Mouse (Mus musculus): ENCODE data around the gene Tbk1. TPM values are rescaled to one million over a fixed set of nuclear protein-coding genes. Genes with fewer than 3 reads are reported as not detected.

Tbk1 gene
- total RNA-seq, 2 experiments from 2014 or later, result 57.1 to 105 TPM

GRCm38 (mm10) chr10:121505929-121506328 lies 80.7 kb downstream of the Tbk1 start:
- ATAC-seq (replicated peaks; ENCODE audit: low FRiP score, poor library complexity, severe bottlenecking), result no peak

- ATAC-seq (replicated peaks; ENCODE audit: low FRiP score, poor library complexity, severe bottlenecking), result peak; percentile 88
These were observed 81.3 kb downstream of the Tbk1 start for GRCm38 (mm10) chr10:121504973-121505911.

GRCm38 (mm10) chr10:121501160-121501559 lies 85.4 kb downstream of the Tbk1 start:
- ATAC-seq (replicated peaks; ENCODE audit: low FRiP score, poor library complexity, severe bottlenecking), result peak; percentile 85

- no peak for ATAC-seq (replicated peaks; ENCODE audit: low FRiP score, poor library complexity, severe bottlenecking)
These were observed 86.6 kb downstream of the Tbk1 start for GRCm38 (mm10) chr10:121500034-121500433.

- ATAC-seq (replicated peaks; ENCODE audit: low FRiP score, poor library complexity, severe bottlenecking), result no peak
These were observed 87.5 kb downstream of the Tbk1 start for GRCm38 (mm10) chr10:121499063-121499462.

GRCm38 (mm10) chr10:121498481-121498904 lies 88.1 kb downstream of the Tbk1 start:
- ATAC-seq (replicated peaks; ENCODE audit: low FRiP score, poor library complexity, severe bottlenecking), result no peak

- no peak for ATAC-seq (replicated peaks; ENCODE audit: low FRiP score, poor library complexity, severe bottlenecking)
These were observed 88.6 kb downstream of the Tbk1 start for GRCm38 (mm10) chr10:121497968-121498367.

GRCm38 (mm10) chr10:121496616-121497015 lies 90.0 kb downstream of the Tbk1 start:
- ATAC-seq (replicated peaks; ENCODE audit: low FRiP score, poor library complexity, severe bottlenecking), result no peak

Other genes starting within 250 kb of the Tbk1 start
- gene Tbc1d30, start 235.5 kb downstream of the Tbk1 start, total RNA-seq (2015; ENCODE audit: low replicate concordance), result 0.42 TPM in 1 of 2 replicates, not detected in the other
- gene Tbc1d30, start 235.5 kb downstream of the Tbk1 start, total RNA-seq (2017; ENCODE audit: low replicate concordance), result 0.14 and 0.60 TPM in 2 replicates
- gene Gns, start 221.7 kb downstream of the Tbk1 start, total RNA-seq (2015; ENCODE audit: low replicate concordance), result 9.6 and 15.3 TPM in 2 replicates
- 4.9 and 11.6 TPM in 2 replicates for gene Gns, start 221.7 kb downstream of the Tbk1 start, total RNA-seq (2017; ENCODE audit: low replicate concordance)
- 11.7 and 12.5 TPM in 2 replicates for gene Rassf3, start 110.4 kb downstream of the Tbk1 start, total RNA-seq (2015; ENCODE audit: low replicate concordance)
- gene Rassf3, start 110.4 kb downstream of the Tbk1 start, total RNA-seq (2017; ENCODE audit: low replicate concordance), result 7.8 and 12.7 TPM in 2 replicates
- gene Xpot, start 39.5 kb upstream of the Tbk1 start, total RNA-seq (2015; ENCODE audit: low replicate concordance), result 16.1 and 19.2 TPM in 2 replicates
- gene Xpot, start 39.5 kb upstream of the Tbk1 start, total RNA-seq (2017; ENCODE audit: low replicate concordance), result 26.0 and 43.5 TPM in 2 replicates
- gene D930020B18Rik, start 54.8 kb upstream of the Tbk1 start, total RNA-seq (2015; ENCODE audit: low replicate concordance), result not detected in 2 replicates
- not detected in 2 replicates for gene D930020B18Rik, start 54.8 kb upstream of the Tbk1 start, total RNA-seq (2017; ENCODE audit: low replicate concordance)
- gene BC048403, start 153.2 kb upstream of the Tbk1 start, total RNA-seq (2015; ENCODE audit: low replicate concordance), result 2.7 and 3.8 TPM in 2 replicates
- gene BC048403, start 153.2 kb upstream of the Tbk1 start, total RNA-seq (2017; ENCODE audit: low replicate concordance), result 0.77 and 0.84 TPM in 2 replicates